Mouse (Mus musculus): ENCODE data around the gene Usp20.

Usp20 gene

GRCm38 (mm10) chr2:30985111-30986020 is 3.3 kb downstream of the Usp20 start:
- DNase-seq (ENCODE audit: low read depth in 2 of 2, low spot score in 2 of 2): peak in 1 of 2 experiments; percentile 16

GRCm38 (mm10) chr2:30990221-30990620 is 8.1 kb downstream of the Usp20 start:
- no peak for DNase-seq (ENCODE audit: low read depth in 2 of 2, low spot score in 2 of 2)

- DNase-seq (ENCODE audit: low read depth in 2 of 2, low spot score in 2 of 2): no peak
Measured at GRCm38 (mm10) chr2:30994853-30995252, 12.8 kb downstream of the Usp20 start.

GRCm38 (mm10) chr2:30995432-30995996 is 13.4 kb downstream of the Usp20 start:
- peak in 1 of 2 experiments; percentile 8 for DNase-seq (ENCODE audit: low read depth in 2 of 2, low spot score in 2 of 2)

GRCm38 (mm10) chr2:30998443-30999260 is 16.6 kb downstream of the Usp20 start:
- DNase-seq (ENCODE audit: low read depth in 2 of 2, low spot score in 2 of 2): no peak

- no peak for DNase-seq (ENCODE audit: low read depth in 2 of 2, low spot score in 2 of 2)
Measured at GRCm38 (mm10) chr2:31002857-31003256, 20.8 kb downstream of the Usp20 start.

- DNase-seq (ENCODE audit: low read depth in 2 of 2, low spot score in 2 of 2): no peak
Measured at GRCm38 (mm10) chr2:31005453-31005852, 23.4 kb downstream of the Usp20 start.

- DNase-seq (ENCODE audit: low read depth in 2 of 2, low spot score in 2 of 2): no peak
Measured at GRCm38 (mm10) chr2:31006434-31006833, 24.4 kb downstream of the Usp20 start.

GRCm38 (mm10) chr2:31007208-31007607 is 25.1 kb downstream of the Usp20 start:
- no peak for DNase-seq (ENCODE audit: low read depth in 2 of 2, low spot score in 2 of 2)

- no peak for DNase-seq (ENCODE audit: low read depth in 2 of 2, low spot score in 2 of 2)
Measured at GRCm38 (mm10) chr2:31013371-31014120, 31.5 kb downstream of the Usp20 start.

GRCm38 (mm10) chr2:31017625-31018317 is 35.7 kb downstream of the Usp20 start:
- DNase-seq (ENCODE audit: low read depth in 2 of 2, low spot score in 2 of 2): no peak

GRCm38 (mm10) chr2:31018519-31018918 is 36.4 kb downstream of the Usp20 start:
- no peak for DNase-seq (ENCODE audit: low read depth in 2 of 2, low spot score in 2 of 2)

- no peak for DNase-seq (ENCODE audit: low read depth in 2 of 2, low spot score in 2 of 2)
Measured at GRCm38 (mm10) chr2:31019011-31019410, 36.9 kb downstream of the Usp20 start.

- no peak for DNase-seq (ENCODE audit: low read depth in 2 of 2, low spot score in 2 of 2)
Measured at GRCm38 (mm10) chr2:31020202-31020601, 38.1 kb downstream of the Usp20 start.

- no peak for DNase-seq (ENCODE audit: low read depth in 2 of 2, low spot score in 2 of 2)
Measured at GRCm38 (mm10) chr2:31023940-31024339, 41.9 kb downstream of the Usp20 start.

- DNase-seq (ENCODE audit: low read depth in 2 of 2, low spot score in 2 of 2): peak; percentile 60 to 73
Measured at GRCm38 (mm10) chr2:31024618-31025370, 42.7 kb downstream of the Usp20 start.

GRCm38 (mm10) chr2:31025458-31025857 is 43.4 kb downstream of the Usp20 start:
- no peak for DNase-seq (ENCODE audit: low read depth in 2 of 2, low spot score in 2 of 2)

GRCm38 (mm10) chr2:31026642-31027041 is 44.6 kb downstream of the Usp20 start:
- no peak for DNase-seq (ENCODE audit: low read depth in 2 of 2, low spot score in 2 of 2)

GRCm38 (mm10) chr2:31031972-31032371 is 49.9 kb downstream of the Usp20 start:
- no peak for DNase-seq (ENCODE audit: low read depth in 2 of 2, low spot score in 2 of 2)

GRCm38 (mm10) chr2:31036811-31037210 is 54.7 kb downstream of the Usp20 start:
- no peak for DNase-seq (ENCODE audit: low read depth in 2 of 2, low spot score in 2 of 2)

Data from CD8-positive naive resting alpha-beta T cell, adult 2 months (primary cell).